Mouse (Mus musculus) neural tube, embryonic 11.5 days (tissue): ENCODE measurements around the gene Npff. TPM values are rescaled to one million over a fixed set of nuclear protein-coding genes. Genes with fewer than 3 reads are reported as not detected.

ENCODE experiments used
- ATAC-seq: fragments of 200-750 bp; cut with Nextera tagmentation; 2 replicates; pipeline ENCODE4 v1.8.0; 2017; ENCODE audit warnings: moderate number of reproducible peaks, mild to moderate bottlenecking, moderate TSS enrichment, moderate library complexity; ENCODE audit not compliant: insufficient read depth, low FRiP score, low TSS enrichment
- DNase-seq: peaks from one replicate; pipeline ENCODE4 v3.0.0-alpha.2; 2015; ENCODE audit warnings: low spot score
- H3K27ac ChIP-seq: fragments of 300-500 bp; sonication (generic); 2 replicates; pipeline ENCODE4 v1.5.1; 2014; ENCODE audit warnings: low read depth, mild to moderate bottlenecking, low read length
- H3K27me3 ChIP-seq: fragments of 300-500 bp; sonication (generic); 2 replicates; pipeline ENCODE4 v1.6.1; 2014; ENCODE audit warnings: mild to moderate bottlenecking, low read length, mixed read lengths; ENCODE audit not compliant: control insufficient read depth, insufficient read depth
- H3K36me3 ChIP-seq: fragments of 300-500 bp; sonication (generic); 2 replicates; pipeline ENCODE4 v1.6.1; 2014; ENCODE audit warnings: mild to moderate bottlenecking, low read length, moderate library complexity, mixed read lengths; ENCODE audit not compliant: control insufficient read depth, insufficient read depth
- H3K4me1 ChIP-seq: fragments of 300-500 bp; sonication (generic); 2 replicates; pipeline ENCODE4 v1.6.1; 2014; ENCODE audit warnings: low read length, mixed read lengths; ENCODE audit not compliant: control insufficient read depth, insufficient read depth
- H3K4me2 ChIP-seq: fragments of 300-500 bp; sonication (generic); 2 replicates; pipeline ENCODE4 v1.6.1; 2014; ENCODE audit warnings: low read depth, mild to moderate bottlenecking, moderate library complexity
- H3K4me3 ChIP-seq: fragments of 300-500 bp; sonication (generic); 2 replicates; pipeline ENCODE4 v1.5.1; 2014; ENCODE audit warnings: low read depth, low read length
- H3K9ac ChIP-seq: fragments of 300-500 bp; sonication (generic); 2 replicates; pipeline ENCODE4 v1.6.1; 2014; ENCODE audit warnings: mild to moderate bottlenecking, low read length
- H3K9me3 ChIP-seq: fragments of 300-500 bp; sonication (generic); 2 replicates; pipeline ENCODE4 v1.6.1; 2016; ENCODE audit warnings: low read length; ENCODE audit not compliant: control insufficient read depth
- WGBS: fragments of 180-500 bp; shearing (Covaris S2); extraction: QIAGEN DNeasy Blood & Tissue Kit; methylation state at CpG from one replicate; pipeline ENCODE4 v1.1.7; 2014; 5-methylcytosine and 5-hydroxymethylcytosine counted together
- polyA plus RNA-seq: library from polyadenylated mRNA; unstranded; fragments of >200 nt; fragmentation: Nextera tagmentation; extraction: Ambion mirVana; gene quantifications from 2 replicates; pipeline ENCODE4 v1.2.1, GENCODE M21; 2014

Gene Npff
- polyA plus RNA-seq, 1 experiment from 2014 or later: 3.0 TPM

DNA sequence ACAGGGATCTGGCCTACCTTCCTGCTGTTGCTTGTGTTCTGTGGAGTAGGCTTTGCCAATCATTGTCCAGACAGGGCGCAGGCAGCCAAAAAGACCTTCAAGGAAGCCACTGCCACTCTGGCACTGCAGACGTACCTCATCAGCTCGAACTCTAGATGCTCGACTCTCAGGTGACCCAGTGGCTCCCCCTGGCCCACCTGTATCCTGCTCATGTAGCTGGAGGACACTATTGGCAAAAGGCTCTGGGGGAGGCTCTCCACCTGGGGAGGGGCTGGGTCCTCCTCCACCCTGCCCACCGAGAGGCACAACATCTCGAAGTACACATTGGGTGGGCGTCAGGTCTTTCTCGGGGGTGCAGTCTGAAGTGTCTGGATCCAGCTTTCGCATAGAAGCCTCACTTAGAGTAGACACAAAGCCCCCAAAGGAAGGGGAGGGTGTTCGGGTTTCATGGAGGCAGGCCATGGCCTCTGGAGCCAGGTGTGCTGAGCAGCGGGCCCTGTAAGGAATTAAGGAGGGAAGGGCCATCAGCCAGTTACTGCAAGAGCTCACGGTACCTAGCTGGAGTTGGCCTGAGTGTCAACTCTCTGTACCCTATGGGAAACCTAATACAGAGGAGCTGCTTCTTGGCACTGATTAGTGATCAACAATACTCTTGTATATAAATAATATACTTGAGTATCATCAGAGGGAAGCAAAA, 19.5 kb downstream of the Npff start:
- ATAC-seq (no peak), DNase-seq (no peak)
- Histone ChIP-seq H3K4me3 (no peak overlapping the region), H3K9me3 (no peaks in the 10 kb centered on the region), H3K27ac (no peak overlapping the region), H3K9ac (no peak overlapping the region), H3K27me3 (no peaks in the 10 kb centered on the region), H3K4me2 (no peak overlapping the region), H3K36me3 (peaks cover 26% of the 10 kb centered on the region), H3K4me1 (peaks cover 5% of the 10 kb centered on the region; the same call in 1 of the 2 replicates)
- 79% methylated on average over 12 of the region's 12 CpGs for WGBS

DNA sequence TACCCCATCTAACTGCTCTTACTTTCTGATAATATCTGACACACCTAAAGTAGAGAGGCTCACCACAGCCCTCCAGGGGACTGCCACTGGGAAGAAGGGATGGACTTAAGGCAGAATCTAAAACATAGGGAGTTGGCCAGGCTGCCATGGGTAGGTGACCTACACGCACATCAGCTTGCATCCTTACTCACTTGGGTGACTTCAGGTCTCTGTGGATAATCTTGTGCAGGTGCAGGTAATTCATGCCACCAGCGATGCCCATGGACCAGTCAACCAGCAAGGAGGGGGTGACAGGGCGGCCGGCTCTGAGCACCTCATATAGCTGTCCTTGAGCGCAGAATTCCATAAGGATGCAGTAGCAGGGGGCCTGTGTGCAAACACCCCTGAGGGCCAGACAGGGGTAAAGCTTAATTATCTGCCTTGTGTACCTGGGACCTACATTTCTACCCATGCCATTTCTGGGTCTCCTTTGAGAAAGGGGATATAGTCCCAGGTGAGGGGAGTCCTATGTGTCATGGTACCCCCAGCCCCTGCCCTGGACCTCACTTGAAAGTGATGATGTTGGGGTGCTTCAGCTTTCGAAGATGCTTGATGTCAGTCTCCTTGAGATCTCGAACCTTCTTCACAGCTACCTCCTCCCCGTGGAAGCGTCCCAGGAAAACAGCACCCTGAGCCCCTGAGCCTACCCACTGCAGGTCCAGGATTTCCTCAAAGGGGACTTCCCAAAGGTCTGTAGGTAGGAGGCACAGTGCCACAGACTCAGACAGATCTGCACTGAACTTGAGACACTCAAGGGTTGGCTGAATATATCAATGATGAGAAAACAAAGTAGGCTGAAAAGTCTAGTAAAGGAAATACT, 20.6 kb downstream of the Npff start:
- H3K27ac ChIP-seq: no peak overlapping the region
- 90% methylated on average over 9 of the region's 9 CpGs for WGBS

DNA sequence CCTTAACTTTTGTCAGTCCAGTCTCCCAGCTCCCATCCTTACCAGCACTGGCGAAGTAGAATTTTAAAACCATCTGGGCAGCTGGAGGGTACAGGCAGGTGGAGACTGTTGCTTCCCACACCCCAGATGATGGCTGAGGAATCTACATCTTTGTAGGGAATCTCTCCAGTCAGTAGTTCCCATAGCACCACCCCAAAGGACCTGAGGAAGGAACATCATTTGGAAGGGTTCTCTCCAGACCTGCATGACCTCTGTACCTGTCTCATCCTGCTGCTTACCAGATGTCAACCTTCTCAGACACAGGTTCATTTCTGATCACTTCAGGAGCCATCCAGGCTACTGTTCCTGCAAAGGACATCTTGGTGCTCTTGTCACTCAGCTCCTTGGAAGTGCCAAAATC, 21.3 kb downstream of the Npff start, which contains the start of gene Gm10337:
TSS of gene Gm10337 (plus strand) at position 276 of the 400 bp plus-strand sequence.
- H3K27me3 ChIP-seq: no peaks in the 10 kb centered on the region
- no peak within 1 kb of the TSS for H3K4me3 ChIP-seq
- H3K9me3 ChIP-seq: no peaks in the 10 kb centered on the region
- H3K4me2 ChIP-seq: no peak within 1 kb of the TSS
- no peak within 1 kb of the TSS for H3K27ac ChIP-seq
- H3K4me1 ChIP-seq: no peaks in the 10 kb centered on the region
- ATAC-seq (no peak), DNase-seq (no peak)
- H3K36me3 ChIP-seq: peaks cover 31% of the 10 kb centered on the region
- H3K9ac ChIP-seq: no peak within 1 kb of the TSS
- WGBS: 85% methylated on average over 1 of the region's 1 CpGs

More for the DNA sequence above, 20.6 kb downstream of the Npff start:
- Histone ChIP-seq H3K36me3 (peaks cover 31% of the 10 kb centered on the region), H3K4me1 (no peaks in the 10 kb centered on the region), H3K9me3 (no peaks in the 10 kb centered on the region), H3K9ac (no peak overlapping the region), H3K27me3 (no peaks in the 10 kb centered on the region), H3K4me2 (no peak overlapping the region), H3K4me3 (no peak overlapping the region)
- DNase-seq (no peak), ATAC-seq (no peak)

DNA sequence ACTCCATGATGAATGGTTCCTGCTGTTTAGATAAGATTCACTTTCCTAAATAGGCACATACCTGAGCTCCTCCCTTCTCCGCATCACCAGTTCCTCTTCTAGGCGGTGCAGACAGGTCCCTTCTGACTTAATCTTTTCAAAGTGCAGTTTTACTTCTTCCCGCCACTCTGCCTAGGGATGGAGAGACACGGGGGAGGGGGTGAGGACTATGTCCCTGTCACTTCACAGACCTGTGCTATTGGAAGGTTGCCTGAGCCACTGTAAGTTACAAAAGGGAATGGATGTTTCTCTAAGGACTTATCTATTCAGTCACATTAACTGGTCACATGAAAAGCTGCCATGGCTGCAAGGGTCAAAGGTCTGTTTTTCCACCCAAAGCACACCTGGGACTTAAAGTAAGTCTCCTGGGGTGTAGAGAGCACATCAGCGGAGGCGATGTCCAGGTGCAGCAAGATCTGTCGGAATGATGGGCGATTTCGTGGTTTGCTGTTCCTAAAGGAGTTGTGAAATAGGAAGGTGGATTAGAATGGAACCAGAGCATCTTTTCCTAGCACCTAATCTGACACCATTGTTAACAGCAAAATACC, 22.4 kb downstream of the Npff start:
- 82% methylated on average over 9 of the region's 9 CpGs for WGBS
- no peaks in the 10 kb centered on the region for H3K27me3 ChIP-seq
- no peak overlapping the region for H3K9ac ChIP-seq
- no peak overlapping the region for H3K27ac ChIP-seq
- no peaks in the 10 kb centered on the region for H3K9me3 ChIP-seq
- H3K4me3 ChIP-seq: no peak overlapping the region
- H3K36me3 ChIP-seq: peaks cover 35% of the 10 kb centered on the region
- DNase-seq: no peak
- H3K4me2 ChIP-seq: no peak overlapping the region
- H3K4me1 ChIP-seq: no peaks in the 10 kb centered on the region
- no peak for ATAC-seq

- no peak overlapping the region for H3K4me3 ChIP-seq
- no peak overlapping the region for H3K9ac ChIP-seq
- no peak overlapping the region for H3K4me2 ChIP-seq
- H3K4me1 ChIP-seq: no peaks in the 10 kb centered on the region
- WGBS: 90% methylated on average over 19 of the region's 19 CpGs
- H3K27me3 ChIP-seq: no peaks in the 10 kb centered on the region
- no peak for DNase-seq
- peaks cover 38% of the 10 kb centered on the region for H3K36me3 ChIP-seq
- ATAC-seq: no peak
- H3K9me3 ChIP-seq: no peaks in the 10 kb centered on the region
- H3K27ac ChIP-seq: no peak overlapping the region
Observed at GRCm38 (mm10) chr15:102501084-102501814, 23.5 kb downstream of the Npff start.

DNA sequence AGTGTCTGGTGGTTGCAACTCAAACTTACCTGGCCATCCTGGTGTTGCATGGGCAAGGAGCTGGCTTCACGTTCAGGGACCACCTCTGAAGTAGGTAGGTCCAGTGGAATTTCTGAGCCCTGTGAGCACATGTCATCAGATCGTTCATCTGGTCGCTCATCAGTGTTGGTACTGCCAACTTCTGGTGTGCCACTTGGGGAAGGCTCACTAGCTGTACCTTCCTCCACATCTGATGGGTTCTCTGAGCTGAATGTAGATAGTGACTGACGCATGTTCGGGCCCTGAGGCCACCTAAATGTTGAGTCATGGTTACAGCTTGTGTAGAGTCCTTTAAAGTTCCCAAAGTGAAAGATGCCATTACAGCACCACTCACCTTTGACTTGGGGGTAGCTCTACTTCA, 24.3 kb downstream of the Npff start:
- Histone ChIP-seq H3K4me1 (no peaks in the 10 kb centered on the region), H3K9me3 (no peaks in the 10 kb centered on the region), H3K4me3 (no peak overlapping the region), H3K9ac (no peak overlapping the region), H3K27me3 (no peaks in the 10 kb centered on the region), H3K27ac (no peak overlapping the region), H3K36me3 (peaks cover 38% of the 10 kb centered on the region), H3K4me2 (no peak overlapping the region)
- DNase-seq (no peak), ATAC-seq (no peak)
- 92% methylated on average over 5 of the region's 5 CpGs for WGBS

DNA sequence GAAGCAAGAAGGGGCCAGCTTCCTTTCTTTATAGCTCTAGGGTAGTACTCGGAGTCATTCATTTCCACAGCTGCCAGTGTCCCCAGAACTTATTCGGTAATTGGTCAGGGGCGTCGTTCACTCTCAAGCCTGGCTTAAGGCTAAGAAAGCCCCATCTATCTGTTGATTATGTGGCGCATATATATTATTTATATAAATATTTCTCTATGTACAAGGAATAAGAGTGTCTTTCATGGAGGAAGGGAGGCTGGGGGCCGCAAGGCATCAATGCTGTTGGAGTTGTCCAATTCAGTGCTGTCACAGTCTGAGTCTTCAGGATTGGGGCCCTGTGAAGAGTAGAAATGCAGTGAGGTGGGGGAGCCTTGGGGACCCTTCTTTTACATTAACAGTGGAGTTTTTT, 24.9 kb downstream of the Npff start:
- H3K9ac ChIP-seq: no peak overlapping the region
- H3K4me3 ChIP-seq: no peak overlapping the region
- H3K4me2 ChIP-seq: no peak overlapping the region
- H3K27me3 ChIP-seq: no peaks in the 10 kb centered on the region
- peaks cover 36% of the 10 kb centered on the region for H3K36me3 ChIP-seq
- no peaks in the 10 kb centered on the region for H3K9me3 ChIP-seq
- DNase-seq (no peak), ATAC-seq (no peak)
- H3K27ac ChIP-seq: no peak overlapping the region
- H3K4me1 ChIP-seq: no peaks in the 10 kb centered on the region
- WGBS: 88% methylated on average over 6 of the region's 6 CpGs

DNA sequence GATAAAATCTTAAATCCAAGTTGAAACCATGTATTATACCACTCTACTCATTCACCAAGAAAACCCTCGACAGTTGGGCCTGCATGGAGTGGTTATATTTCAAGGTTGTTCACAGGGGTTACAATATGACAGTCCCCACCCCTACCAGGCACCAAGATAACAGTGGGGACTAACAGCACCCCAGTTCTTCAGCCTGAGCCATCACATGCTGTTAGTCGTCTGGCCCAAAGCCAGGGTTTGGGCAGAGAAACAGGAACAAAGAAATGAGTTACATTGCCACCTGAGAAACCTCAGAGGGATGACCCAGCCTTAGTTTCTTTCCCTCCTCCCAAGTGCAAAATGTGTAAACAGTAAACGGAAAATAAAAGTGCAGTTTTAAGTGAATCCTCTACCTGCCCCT, 25.4 kb downstream of the Npff start:
- WGBS: 83% methylated on average over 3 of the region's 3 CpGs
- Histone ChIP-seq H3K9ac (no peak overlapping the region), H3K4me2 (no peak overlapping the region), H3K9me3 (no peaks in the 10 kb centered on the region), H3K36me3 (peaks cover 34% of the 10 kb centered on the region), H3K27me3 (no peaks in the 10 kb centered on the region), H3K27ac (no peak overlapping the region), H3K4me1 (no peaks in the 10 kb centered on the region), H3K4me3 (no peak overlapping the region)
- no peak for ATAC-seq
- DNase-seq: no peak
